Mouse (Mus musculus): ENCODE results near the gene Higd1a.

DNA sequence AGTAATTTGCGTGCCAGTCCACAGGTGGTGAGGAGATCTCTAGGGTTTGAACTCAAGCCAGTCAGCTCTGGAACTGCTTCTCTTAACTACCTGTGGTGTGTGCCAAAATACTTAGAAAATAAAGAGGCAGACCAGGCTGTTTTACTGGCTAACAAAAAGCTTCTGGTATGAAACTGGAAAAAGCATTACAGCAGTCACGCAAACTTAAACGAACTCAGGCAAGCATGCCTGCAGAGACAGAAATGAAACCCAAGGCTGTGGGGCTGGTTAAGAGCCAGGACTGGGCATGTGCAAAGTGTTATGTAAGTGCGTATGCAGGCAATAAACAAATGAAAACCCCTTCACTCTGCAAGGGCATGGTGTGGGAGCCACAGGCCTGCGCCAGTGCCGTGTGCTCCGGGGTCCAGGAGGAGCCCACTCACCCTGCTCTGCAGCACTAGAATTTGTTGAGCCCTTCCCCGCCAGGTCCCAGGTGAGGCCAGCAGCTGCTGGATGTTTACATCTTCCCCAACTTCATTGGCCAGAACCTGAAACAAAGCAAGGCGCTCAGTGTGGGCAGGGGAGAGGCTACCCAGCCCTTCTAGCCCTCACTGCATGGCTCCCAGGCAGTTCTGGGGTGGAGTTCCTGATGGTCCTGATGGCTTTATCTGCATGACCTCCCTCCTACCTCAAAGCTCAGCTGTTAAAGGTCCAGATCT, 38.9 kb downstream of the Higd1a start:
- TF ChIP-seq POLR2A (IDR thresholded peaks at IDR 0.05; ENCODE audit: borderline replicate concordance, low read depth, low read length) (no peak), CTCF (IDR thresholded peaks at IDR 0.05; ENCODE audit: low read depth, low read length) (no peak)

All from bone marrow macrophage, adult 2 months (primary cell).